Mouse (Mus musculus) frontal cortex, adult 2 months (tissue): ENCODE data around the gene Krt13. TPM values are rescaled to one million over a fixed set of nuclear protein-coding genes. Genes with fewer than 3 reads are reported as not detected.

Experiments
- DNase-seq, 2 experiments: peaks; one replicate each; pipeline ENCODE4 v3.0.0; 2022; ENCODE audit warnings: low spot score in 1 of 2; ENCODE audit errors: extremely low spot score in 1 of 2
- polyA plus RNA-seq: library from polyadenylated mRNA; depleted of rRNA; stranded (reverse); fragments of >200 nt; gene quantifications from 2 replicates; pipeline ENCODE4 v1.2.3, GENCODE M21; 2012; rRNA removed

The Krt13 gene
- polyA plus RNA-seq, 1 experiment: not detected

GRCm38 (mm10) chr11:100113742-100114029 lies 7.7 kb downstream of the Krt13 start:
- no peak for DNase-seq

- no peak for DNase-seq
Measured at GRCm38 (mm10) chr11:100112935-100113741, 8.2 kb downstream of the Krt13 start.

- DNase-seq: no peak
Measured at GRCm38 (mm10) chr11:100105576-100106122, 15.7 kb downstream of the Krt13 start, which contains the start of gene Krt36. Krt36 (minus strand) TSS chr11:100105626.

GRCm38 (mm10) chr11:100102693-100103429 lies 18.5 kb downstream of the Krt13 start:
- no peak for DNase-seq

GRCm38 (mm10) chr11:100100391-100100790 lies 21.0 kb downstream of the Krt13 start:
- DNase-seq: no peak

GRCm38 (mm10) chr11:100097819-100098218 lies 23.5 kb downstream of the Krt13 start:
- DNase-seq: no peak

- DNase-seq: no peak
Measured at GRCm38 (mm10) chr11:100096141-100096540, 25.2 kb downstream of the Krt13 start, which contains the start of gene Krt35. Krt35 (minus strand) TSS chr11:100096241.

GRCm38 (mm10) chr11:100088378-100089025 lies 32.9 kb downstream of the Krt13 start:
- peak; percentile 6 to 22 for DNase-seq

GRCm38 (mm10) chr11:100087861-100088260 lies 33.5 kb downstream of the Krt13 start, which contains the start of gene Krt32:
Krt32 (minus strand) TSS chr11:100088226.
- DNase-seq: no peak

- no peak for DNase-seq
Measured at GRCm38 (mm10) chr11:100073873-100074272, 47.5 kb downstream of the Krt13 start.

Other genes with a start within 250 kb of the Krt13 start
- gene Krtap9-1, start 248.2 kb downstream of the Krt13 start, polyA plus RNA-seq: not detected in 2 replicates
- not detected in 2 replicates for gene Gm11567, start 242.4 kb downstream of the Krt13 start, polyA plus RNA-seq
- not detected in 2 replicates for gene Krtap31-1, start 213.6 kb downstream of the Krt13 start, polyA plus RNA-seq
- gene Gm11565, start 206.8 kb downstream of the Krt13 start, polyA plus RNA-seq: not detected in 2 replicates
- not detected in 2 replicates for gene Krtap31-2, start 185.3 kb downstream of the Krt13 start, polyA plus RNA-seq
- gene Krtap9-5, start 173.1 kb downstream of the Krt13 start, polyA plus RNA-seq: not detected in 2 replicates
- not detected in 2 replicates for gene Krtap29-1, start 142.5 kb downstream of the Krt13 start, polyA plus RNA-seq
- gene Krtap16-1, start 135.0 kb downstream of the Krt13 start, polyA plus RNA-seq: 0.08 TPM in 1 of 2 replicates, not detected in the other
- not detected in 2 replicates for gene Krtap17-1, start 127.6 kb downstream of the Krt13 start, polyA plus RNA-seq
- not detected in 2 replicates for gene Krt33a, start 105.4 kb downstream of the Krt13 start, polyA plus RNA-seq
- not detected in 2 replicates for gene Krt33b, start 91.7 kb downstream of the Krt13 start, polyA plus RNA-seq
- not detected in 2 replicates for gene Krt34, start 80.0 kb downstream of the Krt13 start, polyA plus RNA-seq
- not detected in 2 replicates for gene Krt31, start 71.0 kb downstream of the Krt13 start, polyA plus RNA-seq
- 0.06 TPM in 1 of 2 replicates, not detected in the other for gene Krt32, start 33.3 kb downstream of the Krt13 start, polyA plus RNA-seq
- gene Krt35, start 25.3 kb downstream of the Krt13 start, polyA plus RNA-seq: not detected in 2 replicates
- gene Krt36, start 15.9 kb downstream of the Krt13 start, polyA plus RNA-seq: not detected in 2 replicates
- gene Krt15, start 14.4 kb upstream of the Krt13 start, polyA plus RNA-seq: not detected in 2 replicates
- 1.6 and 3.7 TPM in 2 replicates for gene Krt19, start 27.1 kb upstream of the Krt13 start, polyA plus RNA-seq
- 8.3 and 9.4 TPM in 2 replicates for gene Krt9, start 71.7 kb upstream of the Krt13 start, polyA plus RNA-seq
- 0.08 and 0.12 TPM in 2 replicates for gene Krt14, start 86.0 kb upstream of the Krt13 start, polyA plus RNA-seq
- not detected in 2 replicates for gene Krt16, start 127.3 kb upstream of the Krt13 start, polyA plus RNA-seq
- gene Krt17, start 139.5 kb upstream of the Krt13 start, polyA plus RNA-seq: 0.23 and 0.28 TPM in 2 replicates
- 0.14 TPM in 1 of 2 replicates, not detected in the other for gene Krt42, start 148.3 kb upstream of the Krt13 start, polyA plus RNA-seq
- 510 and 517 TPM in 2 replicates for gene Eif1, start 198.3 kb upstream of the Krt13 start, polyA plus RNA-seq
- not detected in 2 replicates for gene Gast, start 212.8 kb upstream of the Krt13 start, polyA plus RNA-seq
- gene Hap1, start 234.6 kb upstream of the Krt13 start, polyA plus RNA-seq: 251 and 269 TPM in 2 replicates